Mouse (Mus musculus) stomach, postnatal 0 days (tissue): ENCODE measurements around the gene Ptpn1.

Experiments
- CTCF ChIP-seq: IDR thresholded peaks from 2 replicates; pipeline ENCODE4 v1.5.1; 2016; ENCODE audit warnings: antibody characterized with exemption, low read depth, mild to moderate bottlenecking, moderate library complexity
- EP300 ChIP-seq: optimal IDR thresholded peaks from 2 replicates; pipeline ENCODE3; 2016; ENCODE audit warnings: antibody characterized with exemption

DNA sequence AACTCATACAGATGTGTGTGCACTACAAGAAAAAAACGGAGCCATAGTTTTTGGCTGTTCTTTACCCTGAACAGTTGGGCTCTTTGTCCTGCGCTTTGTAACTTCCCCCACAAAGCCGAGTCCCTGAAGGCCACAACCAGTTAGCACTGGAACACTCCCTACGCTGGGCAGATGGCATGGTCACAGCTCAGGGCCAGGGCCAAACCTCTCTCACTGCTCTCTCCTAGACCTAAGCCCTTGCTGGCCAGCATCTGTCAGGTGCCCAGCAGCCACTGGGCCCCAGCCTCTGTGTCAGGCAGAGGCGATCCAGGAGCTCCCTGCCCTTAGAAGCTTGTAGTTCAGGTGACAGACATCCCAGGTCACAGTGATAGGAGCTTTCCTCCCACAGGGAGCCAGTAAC lies 13.6 kb downstream of the Ptpn1 start:
- TF ChIP-seq CTCF (no peak), EP300 (no peak)
